Mouse (Mus musculus): Measurements from ENCODE around the gene Ripor3. TPM values are rescaled to one million over a fixed set of nuclear protein-coding genes. Genes with fewer than 3 reads are reported as not detected.

Gene Ripor3
- polyA plus RNA-seq, 1 experiment from 2014 or later, result 5.9 TPM

GRCm38 (mm10) chr2:167993260-167993659 lies 17.2 kb downstream of the Ripor3 start:
- ATAC-seq (ENCODE audit: low read depth) (no peak), DNase-seq (ENCODE audit: low spot score) (no peak)
- Histone ChIP-seq H3K9ac (ENCODE audit: low read depth, low read length) (no peak overlapping the region), H3K27me3 (replicated peaks; ENCODE audit: control insufficient read depth, insufficient read depth, low read length) (no peaks in the 10 kb centered on the region; the same call in 1 of the 2 replicates), H3K4me3 (ENCODE audit: low read depth, low read length) (no peak overlapping the region), H3K4me1 (ENCODE audit: control insufficient read depth, insufficient read depth, low read length) (peaks cover 9% of the 10 kb centered on the region), H3K27ac (replicated peaks; ENCODE audit: low read depth, low read length) (no peak overlapping the region), H3K36me3 (ENCODE audit: control insufficient read depth, insufficient read depth, low read length) (no peaks in the 10 kb centered on the region), H3K4me2 (ENCODE audit: low read depth, low read length) (no peak overlapping the region), H3K9me3 (ENCODE audit: control insufficient read depth, low read length) (no peaks in the 10 kb centered on the region)
- WGBS, result 56% methylated on average over 12 of the region's 13 CpGs

- no peaks in the 10 kb centered on the region for H3K36me3 ChIP-seq (ENCODE audit: control insufficient read depth, insufficient read depth, low read length)
- DNase-seq (ENCODE audit: low spot score) (peak; percentile 92), ATAC-seq (ENCODE audit: low read depth) (peak; percentile 84)
- 41% methylated on average over 9 of the region's 14 CpGs for WGBS
- H3K27me3 ChIP-seq (replicated peaks; ENCODE audit: control insufficient read depth, insufficient read depth, low read length), result no peaks in the 10 kb centered on the region; the same call in 1 of the 2 replicates
- peak overlapping the region; percentile 26 for H3K4me2 ChIP-seq (ENCODE audit: low read depth, low read length)
- H3K9me3 ChIP-seq (ENCODE audit: control insufficient read depth, low read length), result no peaks in the 10 kb centered on the region
- H3K4me3 ChIP-seq (ENCODE audit: low read depth, low read length), result no peak overlapping the region
- no peak overlapping the region for H3K9ac ChIP-seq (ENCODE audit: low read depth, low read length)
- H3K4me1 ChIP-seq (ENCODE audit: control insufficient read depth, insufficient read depth, low read length), result peaks cover 13% of the 10 kb centered on the region
- 0 out of 2 replicates have a peak overlapping the region, but pooled peaks have one; percentile 13 for H3K27ac ChIP-seq (replicated peaks; ENCODE audit: low read depth, low read length)
Measured at GRCm38 (mm10) chr2:167989310-167989709, 21.1 kb downstream of the Ripor3 start.

GRCm38 (mm10) chr2:167987640-167988039 lies 22.8 kb downstream of the Ripor3 start:
- Histone ChIP-seq H3K27ac (replicated peaks; ENCODE audit: low read depth, low read length) (no peak overlapping the region), H3K9ac (ENCODE audit: low read depth, low read length) (no peak overlapping the region)

GRCm38 (mm10) chr2:167986762-167987161 lies 23.7 kb downstream of the Ripor3 start:
- Histone ChIP-seq H3K36me3 (ENCODE audit: control insufficient read depth, insufficient read depth, low read length) (no peaks in the 10 kb centered on the region), H3K27ac (replicated peaks; ENCODE audit: low read depth, low read length) (no peak overlapping the region), H3K9me3 (ENCODE audit: control insufficient read depth, low read length) (no peaks in the 10 kb centered on the region), H3K27me3 (replicated peaks; ENCODE audit: control insufficient read depth, insufficient read depth, low read length) (no peaks in the 10 kb centered on the region; the same call in 1 of the 2 replicates), H3K4me2 (ENCODE audit: low read depth, low read length) (no peak overlapping the region), H3K9ac (ENCODE audit: low read depth, low read length) (no peak overlapping the region), H3K4me3 (ENCODE audit: low read depth, low read length) (no peak overlapping the region), H3K4me1 (ENCODE audit: control insufficient read depth, insufficient read depth, low read length) (peaks cover 13% of the 10 kb centered on the region)
- ATAC-seq (ENCODE audit: low read depth) (0 out of 2 replicates have a peak, but pooled peaks have one; percentile 35), DNase-seq (ENCODE audit: low spot score) (no peak)
- WGBS, result 17% methylated on average over 7 of the region's 7 CpGs

More at GRCm38 (mm10) chr2:167987640-167988039, 22.8 kb downstream of the Ripor3 start:
- Histone ChIP-seq H3K36me3 (ENCODE audit: control insufficient read depth, insufficient read depth, low read length) (no peaks in the 10 kb centered on the region), H3K4me3 (ENCODE audit: low read depth, low read length) (no peak overlapping the region), H3K4me2 (ENCODE audit: low read depth, low read length) (no peak overlapping the region), H3K27me3 (replicated peaks; ENCODE audit: control insufficient read depth, insufficient read depth, low read length) (no peaks in the 10 kb centered on the region; the same call in 1 of the 2 replicates), H3K9me3 (ENCODE audit: control insufficient read depth, low read length) (no peaks in the 10 kb centered on the region), H3K4me1 (ENCODE audit: control insufficient read depth, insufficient read depth, low read length) (peaks cover 13% of the 10 kb centered on the region)
- no peak for ATAC-seq (ENCODE audit: low read depth)
- WGBS, result 53% methylated on average over 12 of the region's 12 CpGs
- no peak for DNase-seq (ENCODE audit: low spot score)

GRCm38 (mm10) chr2:167984946-167985345 lies 25.5 kb downstream of the Ripor3 start:
- DNase-seq (ENCODE audit: low spot score), result no peak

GRCm38 (mm10) chr2:167984371-167984770 lies 26.0 kb downstream of the Ripor3 start:
- WGBS, result 68% methylated on average over 4 of the region's 5 CpGs
- H3K4me3 ChIP-seq (ENCODE audit: low read depth, low read length), result no peak overlapping the region
- H3K27ac ChIP-seq (replicated peaks; ENCODE audit: low read depth, low read length), result no peak overlapping the region
- H3K4me1 ChIP-seq (ENCODE audit: control insufficient read depth, insufficient read depth, low read length), result peaks cover 9% of the 10 kb centered on the region
- H3K9me3 ChIP-seq (ENCODE audit: control insufficient read depth, low read length), result no peaks in the 10 kb centered on the region
- peaks cover 9% of the 10 kb centered on the region; the same call in 1 of the 2 replicates for H3K36me3 ChIP-seq (ENCODE audit: control insufficient read depth, insufficient read depth, low read length)
- H3K4me2 ChIP-seq (ENCODE audit: low read depth, low read length), result no peak overlapping the region
- H3K27me3 ChIP-seq (replicated peaks; ENCODE audit: control insufficient read depth, insufficient read depth, low read length), result no peaks in the 10 kb centered on the region
- ATAC-seq (ENCODE audit: low read depth) (no peak), DNase-seq (ENCODE audit: low spot score) (no peak)
- H3K9ac ChIP-seq (ENCODE audit: low read depth, low read length), result no peak overlapping the region

More at GRCm38 (mm10) chr2:167984946-167985345, 25.5 kb downstream of the Ripor3 start:
- Histone ChIP-seq H3K9me3 (ENCODE audit: control insufficient read depth, low read length) (no peaks in the 10 kb centered on the region), H3K4me3 (ENCODE audit: low read depth, low read length) (no peak overlapping the region), H3K27ac (replicated peaks; ENCODE audit: low read depth, low read length) (no peak overlapping the region), H3K36me3 (ENCODE audit: control insufficient read depth, insufficient read depth, low read length) (0 out of 2 replicates have a peak, but pooled peaks cover 3% of the 10 kb centered on the region), H3K4me2 (ENCODE audit: low read depth, low read length) (no peak overlapping the region), H3K27me3 (replicated peaks; ENCODE audit: control insufficient read depth, insufficient read depth, low read length) (no peaks in the 10 kb centered on the region), H3K4me1 (ENCODE audit: control insufficient read depth, insufficient read depth, low read length) (peaks cover 13% of the 10 kb centered on the region), H3K9ac (ENCODE audit: low read depth, low read length) (no peak overlapping the region)
- ATAC-seq (ENCODE audit: low read depth), result no peak
- WGBS, result 39% methylated on average over 3 of the region's 3 CpGs

- Histone ChIP-seq H3K4me1 (ENCODE audit: control insufficient read depth, insufficient read depth, low read length) (peaks cover 4% of the 10 kb centered on the region), H3K4me2 (ENCODE audit: low read depth, low read length) (no peak overlapping the region), H3K9ac (ENCODE audit: low read depth, low read length) (no peak overlapping the region), H3K27ac (replicated peaks; ENCODE audit: low read depth, low read length) (no peak overlapping the region), H3K4me3 (ENCODE audit: low read depth, low read length) (no peak overlapping the region), H3K27me3 (replicated peaks; ENCODE audit: control insufficient read depth, insufficient read depth, low read length) (no peaks in the 10 kb centered on the region), H3K36me3 (ENCODE audit: control insufficient read depth, insufficient read depth, low read length) (peaks cover 24% of the 10 kb centered on the region), H3K9me3 (ENCODE audit: control insufficient read depth, low read length) (no peaks in the 10 kb centered on the region)
- WGBS, result 42% methylated on average over 9 of the region's 9 CpGs
- DNase-seq (ENCODE audit: low spot score), result no peak
- no peak for ATAC-seq (ENCODE audit: low read depth)
Measured at GRCm38 (mm10) chr2:167982646-167983045, 27.8 kb downstream of the Ripor3 start.

GRCm38 (mm10) chr2:167980391-167980790 lies 30.0 kb downstream of the Ripor3 start:
- Histone ChIP-seq H3K4me2 (ENCODE audit: low read depth, low read length) (no peak overlapping the region), H3K9me3 (ENCODE audit: control insufficient read depth, low read length) (no peaks in the 10 kb centered on the region), H3K27ac (replicated peaks; ENCODE audit: low read depth, low read length) (no peak overlapping the region), H3K27me3 (replicated peaks; ENCODE audit: control insufficient read depth, insufficient read depth, low read length) (no peaks in the 10 kb centered on the region), H3K4me1 (ENCODE audit: control insufficient read depth, insufficient read depth, low read length) (no peaks in the 10 kb centered on the region), H3K36me3 (ENCODE audit: control insufficient read depth, insufficient read depth, low read length) (peaks cover 47% of the 10 kb centered on the region), H3K9ac (ENCODE audit: low read depth, low read length) (no peak overlapping the region), H3K4me3 (ENCODE audit: low read depth, low read length) (no peak overlapping the region)
- 0 out of 2 replicates have a peak, but pooled peaks have one; percentile 31 for ATAC-seq (ENCODE audit: low read depth)
- no peak for DNase-seq (ENCODE audit: low spot score)
- WGBS, result 82% methylated on average over 7 of the region's 10 CpGs

- peaks cover 67% of the 10 kb centered on the region for H3K36me3 ChIP-seq (ENCODE audit: control insufficient read depth, insufficient read depth, low read length)
- no peaks in the 10 kb centered on the region for H3K9me3 ChIP-seq (ENCODE audit: control insufficient read depth, low read length)
- no peak overlapping the region for H3K27ac ChIP-seq (replicated peaks; ENCODE audit: low read depth, low read length)
- ATAC-seq (ENCODE audit: low read depth) (no peak), DNase-seq (ENCODE audit: low spot score) (no peak)
- no peaks in the 10 kb centered on the region for H3K4me1 ChIP-seq (ENCODE audit: control insufficient read depth, insufficient read depth, low read length)
- no peak overlapping the region for H3K4me2 ChIP-seq (ENCODE audit: low read depth, low read length)
- no peak overlapping the region for H3K4me3 ChIP-seq (ENCODE audit: low read depth, low read length)
- 91% methylated on average over 10 of the region's 10 CpGs for WGBS
- no peaks in the 10 kb centered on the region for H3K27me3 ChIP-seq (replicated peaks; ENCODE audit: control insufficient read depth, insufficient read depth, low read length)
- no peak overlapping the region for H3K9ac ChIP-seq (ENCODE audit: low read depth, low read length)
Measured at GRCm38 (mm10) chr2:167978271-167978670, 32.1 kb downstream of the Ripor3 start.
